Mouse (Mus musculus) neutrophil, adult 5-6 weeks (primary cell): ENCODE data around the gene Agtrap. TPM values are rescaled to one million over a fixed set of nuclear protein-coding genes. Genes with fewer than 3 reads are reported as not detected.

Source experiments
- ATAC-seq: fragments of 151-379, 151-347 bp; 2 replicates; pipeline ENCODE4 v1.8.0; 2017; ENCODE audit warnings: mild to moderate bottlenecking, moderate TSS enrichment; ENCODE audit not compliant: insufficient number of reproducible peaks, poor library complexity, low FRiP score, severe bottlenecking; ENCODE audit errors: extremely low read depth
- total RNA-seq: library from RNA; stranded (forward); fragments of 200-1000 nt; gene quantifications from 2 replicates; pipeline ENCODE4 v1.2.3, GENCODE M21; 2017

The Agtrap gene
- total RNA-seq, 1 experiment from 2014 or later: 19.3 TPM

DNA sequence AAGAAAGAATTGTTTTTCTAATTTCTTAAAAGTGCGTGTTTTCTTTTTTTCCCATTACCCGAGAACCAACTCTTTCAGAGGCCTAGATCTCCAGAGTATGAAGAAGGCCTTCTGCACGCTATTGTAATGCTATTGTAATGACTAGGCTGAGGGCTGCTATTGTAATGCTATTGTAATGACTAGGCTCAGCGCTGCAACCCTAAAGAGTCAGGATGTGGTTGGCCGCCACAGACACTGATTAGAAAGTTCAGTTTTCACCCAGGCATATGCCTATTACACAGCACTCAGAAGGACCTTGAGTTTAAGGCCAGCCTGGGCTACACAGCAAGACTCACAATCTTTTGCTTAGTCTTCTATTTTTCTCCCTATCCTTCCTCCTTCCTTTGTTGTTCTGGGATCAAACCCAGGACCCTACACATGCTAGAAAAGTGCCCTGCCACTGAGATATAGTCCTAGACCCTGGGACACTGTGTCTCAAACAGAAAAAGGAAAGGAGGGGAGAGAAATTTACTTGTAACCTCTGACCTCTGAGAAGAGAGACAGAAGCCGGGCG lies 53.9 kb downstream of the Agtrap start:
- ATAC-seq: no peak

DNA sequence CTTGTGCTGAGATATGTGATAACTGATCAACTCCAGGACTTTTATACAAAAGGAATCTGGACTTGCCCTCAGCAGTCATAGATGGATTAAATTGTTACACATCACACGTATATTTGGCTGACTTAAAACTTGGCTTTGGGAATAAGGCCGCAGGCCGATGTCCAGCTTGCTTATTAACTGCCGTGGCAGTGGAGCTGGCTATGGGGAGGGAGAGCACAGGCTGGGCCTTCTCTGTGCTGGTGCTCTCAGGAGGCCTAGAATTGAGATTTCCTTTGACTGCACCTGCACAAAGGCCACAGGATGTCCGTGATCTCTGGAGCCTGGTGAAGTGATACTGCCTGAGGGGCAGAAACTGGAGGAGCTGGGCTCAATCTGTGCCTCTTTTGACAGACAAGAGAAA lies 57.3 kb downstream of the Agtrap start:
- ATAC-seq: no peak

DNA sequence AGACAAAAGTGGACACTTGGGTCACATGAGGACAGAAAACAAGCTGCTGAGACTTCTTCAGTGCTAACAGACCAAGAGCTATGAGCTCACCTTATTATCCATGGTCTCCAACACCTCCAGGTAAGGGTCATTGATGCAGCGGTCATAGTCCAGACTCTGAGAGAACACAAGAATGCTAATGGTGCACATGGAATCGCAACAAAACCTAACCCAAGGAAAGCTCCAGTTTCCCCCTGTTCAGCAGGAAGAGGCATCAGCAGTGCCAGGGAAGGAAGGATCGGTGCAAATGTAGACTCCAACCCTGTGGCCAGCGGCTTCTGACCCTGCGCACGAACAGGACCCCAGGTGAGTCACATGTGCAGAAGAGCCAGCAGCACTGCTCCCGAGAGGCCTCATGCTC lies 58.5 kb downstream of the Agtrap start:
- ATAC-seq: no peak

Other genes starting within 250 kb of the Agtrap start
- gene Zfp933, start 239.7 kb downstream of the Agtrap start, total RNA-seq: 10.3 and 10.8 TPM in 2 replicates
- 67.3 and 77.2 TPM in 2 replicates for gene Miip, start 219.2 kb downstream of the Agtrap start, total RNA-seq
- gene Fv1, start 219.1 kb downstream of the Agtrap start, total RNA-seq: 20.9 and 22.0 TPM in 2 replicates
- gene Mfn2, start 183.3 kb downstream of the Agtrap start, total RNA-seq: 22.2 and 28.7 TPM in 2 replicates
- gene Plod1, start 151.3 kb downstream of the Agtrap start, total RNA-seq: 15.5 and 15.7 TPM in 2 replicates
- 50.6 and 53.2 TPM in 2 replicates for gene 2510039O18Rik, start 147.1 kb downstream of the Agtrap start, total RNA-seq
- gene Nppb, start 102.2 kb downstream of the Agtrap start, total RNA-seq: not detected in 2 replicates
- not detected in 2 replicates for gene Nppa, start 87.3 kb downstream of the Agtrap start, total RNA-seq
- gene Clcn6, start 49.2 kb downstream of the Agtrap start, total RNA-seq: 14.9 and 16.5 TPM in 2 replicates
- gene Mthfr, start 49.0 kb downstream of the Agtrap start, total RNA-seq: 10.0 and 20.0 TPM in 2 replicates
- 8.7 and 12.2 TPM in 2 replicates for gene Mad2l2, start 42.4 kb upstream of the Agtrap start, total RNA-seq
- gene Draxin, start 42.7 kb upstream of the Agtrap start, total RNA-seq: 0.93 and 1.4 TPM in 2 replicates
- gene Fbxo6, start 64.1 kb upstream of the Agtrap start, total RNA-seq: 10.2 and 11.3 TPM in 2 replicates
- gene Fbxo44, start 72.5 kb upstream of the Agtrap start, total RNA-seq: 0.93 and 1.8 TPM in 2 replicates
- not detected in 2 replicates for gene Fbxo2, start 72.6 kb upstream of the Agtrap start, total RNA-seq
- gene Disp3, start 199.9 kb upstream of the Agtrap start, total RNA-seq: not detected in 2 replicates